Mouse (Mus musculus): ENCODE data around the gene Gstm3. TPM values are rescaled to one million over a fixed set of nuclear protein-coding genes. Genes with fewer than 3 reads are reported as not detected.

Gene Gstm3
- not detected for polyA plus RNA-seq (2017; shearing (Covaris generic))

GRCm38 (mm10) chr3:107968724-107969395 lies at the start of gene Gstm3:
TSS of gene Gstm3 (minus strand) at chr3:107969283.

GRCm38 (mm10) chr3:108017473-108018189 lies 48.5 kb upstream of the Gstm3 start, which contains the start of gene Gstm1:
TSS of gene Gstm1 (minus strand) at chr3:108017973.

GRCm38 (mm10) chr3:107986041-107986562 lies 17.0 kb upstream of the Gstm3 start, which contains the start of gene Gstm2:
TSS of gene Gstm2 (minus strand) at chr3:107986453.

GRCm38 (mm10) chr3:107943239-107943990 lies 25.7 kb downstream of the Gstm3 start, which contains the start of gene Gstm6:
TSS of gene Gstm6 (minus strand) at chr3:107943749.

GRCm38 (mm10) chr3:107931670-107932069 lies 37.4 kb downstream of the Gstm3 start, which contains the start of gene Gstm7:
TSS of gene Gstm7 (minus strand) at chr3:107931817.

Other genes starting within 250 kb of the Gstm3 start
- gene Csf1, start 208.8 kb downstream of the Gstm3 start, polyA plus RNA-seq (2017; shearing (Covaris generic)): 5.3 TPM
- gene Eps8l3, start 92.1 kb downstream of the Gstm3 start, polyA plus RNA-seq (2017; shearing (Covaris generic)): not detected
- 3.0 TPM for gene Gstm5, start 73.5 kb downstream of the Gstm3 start, polyA plus RNA-seq (2017; shearing (Covaris generic))
- gene Gstm7, start 37.5 kb downstream of the Gstm3 start, polyA plus RNA-seq (2017; shearing (Covaris generic)): not detected
- gene Gstm6, start 25.5 kb downstream of the Gstm3 start, polyA plus RNA-seq (2017; shearing (Covaris generic)): 0.67 TPM
- gene Gstm2, start 17.2 kb upstream of the Gstm3 start, polyA plus RNA-seq (2017; shearing (Covaris generic)): not detected
- gene Gstm1, start 48.7 kb upstream of the Gstm3 start, polyA plus RNA-seq (2017; shearing (Covaris generic)): 0.67 TPM
- gene Gstm4, start 75.6 kb upstream of the Gstm3 start, polyA plus RNA-seq (2017; shearing (Covaris generic)): 3.4 TPM
- 23.5 TPM for gene Ampd2, start 117.4 kb upstream of the Gstm3 start, polyA plus RNA-seq (2017; shearing (Covaris generic))
- not detected for gene Gnat2, start 123.5 kb upstream of the Gstm3 start, polyA plus RNA-seq (2017; shearing (Covaris generic))
- 175 TPM for gene Gnai3, start 176.9 kb upstream of the Gstm3 start, polyA plus RNA-seq (2017; shearing (Covaris generic))
- gene Gpr61, start 185.6 kb upstream of the Gstm3 start, polyA plus RNA-seq (2017; shearing (Covaris generic)): not detected
- 1.4 TPM for gene Amigo1, start 217.1 kb upstream of the Gstm3 start, polyA plus RNA-seq (2017; shearing (Covaris generic))
- 14.3 TPM for gene Cyb561d1, start 231.9 kb upstream of the Gstm3 start, polyA plus RNA-seq (2017; shearing (Covaris generic))
- 14.2 TPM for gene Atxn7l2, start 241.7 kb upstream of the Gstm3 start, polyA plus RNA-seq (2017; shearing (Covaris generic))